ENCODE assay signal across 8 mouse cellular contexts in genomic region chr15:79402176-79402575, GRCm38 (mm10). TPM values are rescaled to one million over a fixed set of nuclear protein-coding genes. Genes with fewer than 3 reads are reported as not detected.
A peak's percentile ranks its signal among the peaks of the same experiment; 100 is the strongest.
DNase-seq lines count a peak whose midpoint lies in the region; ATAC-seq and TF ChIP-seq lines count a peak whose summit lies in the region.

No protein-coding gene starts in this region.

- peak; percentile 24; the same call in 1 of the 2 replicates for ATAC-seq in midbrain, embryonic 14.5 days (ENCODE audit: low FRiP score, low TSS enrichment)

- H3K4me2 ChIP-seq in midbrain, embryonic 14.5 days (ENCODE audit: low read length), result peak overlapping the region; percentile 60

- TF ChIP-seq CTCF in left cerebral cortex, adult 2 months (IDR thresholded peaks at IDR 0.05), result no peak
- TF ChIP-seq CTCF in bone marrow, adult 2 months (IDR thresholded peaks at IDR 0.05; ENCODE audit: control insufficient read depth, insufficient read depth, low read length), result no peak

- peak overlapping the region; percentile 92 for H3K9ac ChIP-seq in midbrain, embryonic 14.5 days (replicated peaks; ENCODE audit: low read length)

- WGBS in bone marrow, adult 2 months, result 38% methylated on average over 5 of the region's 5 CpGs
- 31% methylated on average over 5 of the region's 5 CpGs for whole genome bisulfite sequencing in hindbrain, embryonic 10.5 days
- 25% methylated on average over 5 of the region's 5 CpGs for WGBS in midbrain, embryonic 14.5 days

- no peak for DNase-seq in left cerebral cortex, adult 2 months (ENCODE audit: extremely low spot score in 1 of 2, low spot score in 2 of 2)
- DNase-seq in left cerebral cortex, postnatal 25 days (ENCODE audit: low spot score in 2 of 2), result no peak
- DNase-seq in hindbrain, embryonic 10.5 days (ENCODE audit: low spot score), result no peak
- peak; percentile 31 for DNase-seq in midbrain, embryonic 14.5 days
- no peak for DNase-seq in layer of hippocampus, adult 11-12 months (ENCODE audit: low spot score)
- DNase-seq in thymus, postnatal 36 days, result no peak
- no peak for DNase-seq in ovary, postnatal 36 days (ENCODE audit: low spot score)

- H3K4me3 ChIP-seq in left cerebral cortex, adult 2 months, result peak overlapping the region; percentile 93
- peak overlapping the region; percentile 79 for H3K4me3 ChIP-seq in bone marrow, adult 2 months (replicated peaks; ENCODE audit: control insufficient read depth, low read depth, low read length)
- H3K4me3 ChIP-seq in hindbrain, embryonic 10.5 days, result peak overlapping the region; percentile 89
- peak overlapping the region; percentile 99 for H3K4me3 ChIP-seq in midbrain, embryonic 14.5 days (replicated peaks; ENCODE audit: low read depth, low read length)

- peaks cover 20% of the 10 kb centered on the region for H3K27me3 ChIP-seq in hindbrain, embryonic 10.5 days (ENCODE audit: insufficient read depth, poor library complexity, severe bottlenecking)
- H3K27me3 ChIP-seq in midbrain, embryonic 14.5 days (ENCODE audit: control insufficient read depth, insufficient read depth, low read length), result 0 out of 2 replicates have a peak, but pooled peaks cover 3% of the 10 kb centered on the region

- no peaks in the 10 kb centered on the region for H3K9me3 ChIP-seq in hindbrain, embryonic 10.5 days
- H3K9me3 ChIP-seq in midbrain, embryonic 14.5 days (ENCODE audit: control insufficient read depth, low read length), result no peaks in the 10 kb centered on the region

- peaks cover 6% of the 10 kb centered on the region for H3K4me1 ChIP-seq in bone marrow, adult 2 months (ENCODE audit: control insufficient read depth, insufficient read depth, low read length)
- peaks cover 51% of the 10 kb centered on the region for H3K4me1 ChIP-seq in hindbrain, embryonic 10.5 days (replicated peaks)
- peaks cover 25% of the 10 kb centered on the region for H3K4me1 ChIP-seq in midbrain, embryonic 14.5 days (ENCODE audit: control insufficient read depth, insufficient read depth, low read length)

- intact Hi-C loops in left cerebral cortex, adult 2 months (cut with DNase I), result loop anchor here (2.0 to 5.0 kb wide), 5 partner anchors 21 to 73 kb away; partner anchors contain the start of gene Pla2g6
- intact Hi-C loops in left cerebral cortex, postnatal 25 days (cut with DNase I), result loop anchor here (2.0 to 5.0 kb wide), 3 partner anchors 31 to 65 kb away; no protein-coding TSS in a partner anchor

- peak overlapping the region; percentile 98 for H3K27ac ChIP-seq in left cerebral cortex, adult 2 months
- no peak overlapping the region for H3K27ac ChIP-seq in bone marrow, adult 2 months (ENCODE audit: control insufficient read depth, insufficient read depth, low read depth, low read length, poor library complexity)
- H3K27ac ChIP-seq in hindbrain, embryonic 10.5 days, result peak overlapping the region; percentile 93
- H3K27ac ChIP-seq in midbrain, embryonic 14.5 days (replicated peaks; ENCODE audit: low read depth, low read length), result no peak overlapping the region

- no peak for TF ChIP-seq POLR2A in bone marrow, adult 2 months (IDR thresholded peaks at IDR 0.05; ENCODE audit: borderline replicate concordance, control insufficient read depth, low read depth, low read length)

- H3K36me3 ChIP-seq in hindbrain, embryonic 10.5 days, result peaks cover 5% of the 10 kb centered on the region; the same call in 1 of the 2 replicates
- no peaks in the 10 kb centered on the region for H3K36me3 ChIP-seq in midbrain, embryonic 14.5 days (ENCODE audit: control insufficient read depth, insufficient read depth, low read length)

RNA-seq across cellular contexts. Expression of gene Tmem184b, which starts 1.2 kb away (rescaled TPM):
- 10 to 100 TPM; 73.7 to 82.2 TPM for total RNA-seq in left cerebral cortex, adult 2 months (2021)
- 10 to 100 TPM; 57.2 to 67.5 TPM for total RNA-seq in left cerebral cortex, postnatal 25 days (2021)
- polyA plus RNA-seq in bone marrow, adult 2 months (2011; ENCODE audit: insufficient read depth, insufficient read length, low replicate concordance, missing spikeins), result 4.9 and 19.1 TPM in 2 replicates
- polyA plus RNA-seq in hindbrain, embryonic 10.5 days (2016; fragmentation: Nextera tagmentation; extraction: Ambion mirVana), result 54.8 and 56.2 TPM in 2 replicates
- polyA plus RNA-seq in midbrain, embryonic 14.5 days (2014; fragmentation: Nextera tagmentation; extraction: Ambion mirVana), result 32.2 and 36.6 TPM in 2 replicates

RNA-seq across cellular contexts. Expression of gene Csnk1e, which starts 53.2 kb away (rescaled TPM):
- 100 to 1,000 TPM; 153 to 159 TPM for total RNA-seq in left cerebral cortex, adult 2 months (2021)
- total RNA-seq in left cerebral cortex, postnatal 25 days (2021), result 100 to 1,000 TPM; 133 to 141 TPM
- polyA plus RNA-seq in bone marrow, adult 2 months (2011; ENCODE audit: insufficient read depth, insufficient read length, low replicate concordance, missing spikeins), result 12.3 and 34.2 TPM in 2 replicates
- polyA plus RNA-seq in hindbrain, embryonic 10.5 days (2016; fragmentation: Nextera tagmentation; extraction: Ambion mirVana), result 148 and 190 TPM in 2 replicates
- polyA plus RNA-seq in midbrain, embryonic 14.5 days (2014; fragmentation: Nextera tagmentation; extraction: Ambion mirVana), result 225 and 226 TPM in 2 replicates

RNA-seq across cellular contexts. Expression of gene Maff, which starts 55.8 kb away (rescaled TPM):
- 1 to 10 TPM; 1.6 to 3.2 TPM for total RNA-seq in left cerebral cortex, adult 2 months (2021)
- 1 to 10 TPM; 1.3 to 1.8 TPM for total RNA-seq in left cerebral cortex, postnatal 25 days (2021)
- 0.50 and 3.6 TPM in 2 replicates for polyA plus RNA-seq in bone marrow, adult 2 months (2011; ENCODE audit: insufficient read depth, insufficient read length, low replicate concordance, missing spikeins)
- polyA plus RNA-seq in hindbrain, embryonic 10.5 days (2016; fragmentation: Nextera tagmentation; extraction: Ambion mirVana), result 0.97 and 1.1 TPM in 2 replicates
- 1.0 and 1.2 TPM in 2 replicates for polyA plus RNA-seq in midbrain, embryonic 14.5 days (2014; fragmentation: Nextera tagmentation; extraction: Ambion mirVana)

Comparison
In these comparisons a context has a peak if more than half of its experiments do, and no peak if none do; other contexts are left out.
1. H3K27ac ChIP-seq: peak in left cerebral cortex, adult 2 months (single experiment) and hindbrain, embryonic 10.5 days (single experiment); none in bone marrow, adult 2 months (single experiment) and midbrain, embryonic 14.5 days (single experiment).
2. Peak in every context shown above with its lines, with median percentiles within 50 percentile points of each other: H3K4me3 ChIP-seq.